In the genomic region with DNA sequence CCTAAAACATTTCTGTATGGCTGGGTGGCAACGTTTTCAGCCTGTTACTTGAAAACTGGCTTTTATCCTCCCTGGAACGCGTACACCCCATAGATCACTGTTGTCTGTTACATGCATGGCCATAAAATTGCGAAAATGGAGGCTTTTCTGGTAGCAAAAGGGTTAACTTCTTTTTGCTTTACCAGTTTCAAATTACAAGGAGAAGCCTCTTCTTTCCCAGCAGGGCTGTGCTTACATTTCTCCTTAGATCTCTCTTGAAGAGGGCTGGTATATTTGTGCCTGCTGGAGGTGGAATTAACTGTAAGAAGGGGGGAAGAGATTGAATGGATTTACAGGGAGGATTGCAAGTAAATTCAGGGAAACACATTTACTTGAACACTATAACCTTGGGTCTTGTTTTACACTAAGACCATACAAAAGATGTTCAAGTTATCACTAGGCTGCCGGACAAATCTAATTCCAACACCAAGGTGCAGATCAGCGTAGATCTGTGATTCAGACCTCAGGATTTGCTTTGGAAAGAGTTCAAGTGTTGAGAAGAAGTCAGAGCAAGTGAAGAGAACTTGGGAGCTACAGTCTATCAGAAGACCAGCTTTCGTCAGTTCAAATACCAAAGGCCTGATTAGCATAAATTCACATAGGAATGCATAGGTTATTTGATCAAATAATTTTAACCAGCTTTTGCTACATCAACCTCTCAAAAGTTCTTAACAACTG, we compare ENCODE assay signal across 10 mouse cellular contexts. TPM values are rescaled to one million over a fixed set of nuclear protein-coding genes. Genes with fewer than 3 reads are reported as not detected.
DNase-seq lines count a peak whose midpoint lies in the region; ATAC-seq and TF ChIP-seq lines count a peak whose summit lies in the region.
"Had no signal": no experiment of that assay in that cellular context is flagged by ENCODE, and none has a peak within 500 bp of the region (broad histone marks: within the 10 kb centered on the region; RNA-seq: fewer than 3 reads in every experiment).

A gene (plus strand): TSS at position 236 of the 717 bp plus-strand sequence.

- no peaks in the 10 kb centered on the region for H3K9me3 ChIP-seq in limb, embryonic 15.5 days
- no peaks in the 10 kb centered on the region for H3K9me3 ChIP-seq in stomach, embryonic 14.5 days (ENCODE audit: control insufficient read depth, low read depth, low read length)
- H3K9me3 ChIP-seq: hindbrain, embryonic 15.5 days had no signal

- H3K27ac ChIP-seq in embryonic fibroblast, embryonic 13.5 days (ENCODE audit: insufficient read depth, low read length) = no peak within 1 kb of the TSS
- peak within 1 kb of the TSS; percentile 44; the same call in 1 of the 2 replicates for H3K27ac ChIP-seq in limb, embryonic 15.5 days
- H3K27ac ChIP-seq in stomach, embryonic 14.5 days (ENCODE audit: low read length) = peak within 1 kb of the TSS; percentile 33; the same call in 1 of the 2 replicates
- H3K27ac ChIP-seq: hindbrain, embryonic 15.5 days had no signal

- no peak for TF ChIP-seq CTCF in lung, adult 2 months (IDR thresholded peaks at IDR 0.05; ENCODE audit: insufficient read depth, low read length)
- TF ChIP-seq CTCF in embryonic fibroblast, embryonic 13.5 days (IDR thresholded peaks at IDR 0.05; ENCODE audit: borderline replicate concordance, insufficient read depth, low read length) = no peak

- peak within 1 kb of the TSS; percentile 73 for H3K4me3 ChIP-seq in lung, adult 2 months (replicated peaks; ENCODE audit: extremely low read depth, low read depth, low read length)
- 0 out of 2 replicates have a peak within 1 kb of the TSS, but pooled peaks have one; percentile 13 for H3K4me3 ChIP-seq in embryonic fibroblast, embryonic 13.5 days (ENCODE audit: insufficient read depth, low read length)
- peak within 1 kb of the TSS; percentile 35 for H3K4me3 ChIP-seq in limb, embryonic 15.5 days
- peak within 1 kb of the TSS; percentile 39 for H3K4me3 ChIP-seq in stomach, embryonic 14.5 days (ENCODE audit: low read depth, low read length)
- H3K4me3 ChIP-seq: hindbrain, embryonic 15.5 days had no signal

- 36% methylated on average over 7 of the region's 7 CpGs for WGBS in lung, adult 2 months
- 17% methylated on average over 7 of the region's 7 CpGs for WGBS in limb, embryonic 15.5 days
- 17% methylated on average over 7 of the region's 7 CpGs for WGBS in stomach, embryonic 14.5 days

- no peak for ATAC-seq in limb, embryonic 15.5 days (ENCODE audit: insufficient number of reproducible peaks, low FRiP score, low TSS enrichment, low read depth)
- ATAC-seq in stomach, embryonic 14.5 days (ENCODE audit: insufficient number of reproducible peaks, insufficient read depth, low FRiP score, low read depth) = no peak

- no peaks in the 10 kb centered on the region for H3K4me1 ChIP-seq in lung, adult 2 months (ENCODE audit: control insufficient read depth, insufficient read depth, low read length)
- no peaks in the 10 kb centered on the region for H3K4me1 ChIP-seq in embryonic fibroblast, embryonic 13.5 days (ENCODE audit: control insufficient read depth, insufficient read depth, low read length)
- H3K4me1 ChIP-seq in limb, embryonic 15.5 days = no peaks in the 10 kb centered on the region; the same call in 1 of the 2 replicates
- H3K4me1 ChIP-seq in stomach, embryonic 14.5 days (ENCODE audit: control insufficient read depth, insufficient read depth, low read length) = 0 out of 2 replicates have a peak, but pooled peaks cover 3% of the 10 kb centered on the region
- H3K4me1 ChIP-seq: hindbrain, embryonic 15.5 days had no signal

- DNase-seq in lung, adult 2 months = no peak
- DNase-seq in lung, adult 18-20 months = no peak
- DNase-seq in spleen, postnatal 36 days (ENCODE audit: low spot score in 2 of 2) = no peak
- no peak for DNase-seq in urinary bladder, postnatal 14 days (ENCODE audit: low spot score)
- DNase-seq: cerebellum, adult 11 months; thymus, adult 18-20 months had no signal

- H3K9ac ChIP-seq in limb, embryonic 15.5 days = peak within 1 kb of the TSS; percentile 33; the same call in 1 of the 2 replicates
- H3K9ac ChIP-seq in stomach, embryonic 14.5 days (replicated peaks; ENCODE audit: low read depth, low read length) = peak within 1 kb of the TSS; percentile 32
- H3K9ac ChIP-seq: hindbrain, embryonic 15.5 days had no signal

- no peaks in the 10 kb centered on the region for H3K36me3 ChIP-seq in limb, embryonic 15.5 days
- no peaks in the 10 kb centered on the region for H3K36me3 ChIP-seq in stomach, embryonic 14.5 days (ENCODE audit: control insufficient read depth, insufficient read depth, low read length)
- H3K36me3 ChIP-seq: hindbrain, embryonic 15.5 days had no signal

- TF ChIP-seq POLR2A in lung, adult 2 months (IDR thresholded peaks at IDR 0.05; ENCODE audit: borderline replicate concordance, extremely low read depth, low read depth, low read length) = no peak
- no peak for TF ChIP-seq POLR2A in embryonic fibroblast, embryonic 13.5 days (IDR thresholded peaks at IDR 0.05; ENCODE audit: low read depth, low read length)

- peak within 1 kb of the TSS; percentile 29 for H3K4me2 ChIP-seq in limb, embryonic 15.5 days
- peak within 1 kb of the TSS; percentile 45 for H3K4me2 ChIP-seq in stomach, embryonic 14.5 days (replicated peaks; ENCODE audit: low read depth, low read length)
- H3K4me2 ChIP-seq: hindbrain, embryonic 15.5 days had no signal

- no peaks in the 10 kb centered on the region for H3K27me3 ChIP-seq in limb, embryonic 15.5 days
- H3K27me3 ChIP-seq in stomach, embryonic 14.5 days (ENCODE audit: control insufficient read depth, insufficient read depth, low read length) = no peaks in the 10 kb centered on the region
- H3K27me3 ChIP-seq: hindbrain, embryonic 15.5 days had no signal

RNA-seq across cellular contexts. Expression of the gene that starts here (rescaled TPM):
- polyA plus RNA-seq in lung, adult 2 months (2012; rRNA removed) = 7.3 and 13.3 TPM in 2 replicates
- 0.72 and 1.8 TPM in 2 replicates for polyA plus RNA-seq in embryonic fibroblast, embryonic 13.5 days (2011; ENCODE audit: insufficient read length, low read depth, missing spikeins)
- polyA plus RNA-seq in limb, embryonic 15.5 days (2015; fragmentation: Nextera tagmentation; extraction: Ambion mirVana) = 11.6 and 11.8 TPM in 2 replicates
- polyA plus RNA-seq in stomach, embryonic 14.5 days (2014; fragmentation: Nextera tagmentation; extraction: Ambion mirVana) = 6.9 and 7.5 TPM in 2 replicates

Comparison
In these comparisons a context has a peak if more than half of its experiments do, and no peak if none do; other contexts are left out.
1. H3K4me3 ChIP-seq: peak in every context shown above with its lines; median percentile 73 in lung, adult 2 months; 39 in stomach, embryonic 14.5 days; 35 in limb, embryonic 15.5 days; 13 in embryonic fibroblast, embryonic 13.5 days.